Mouse (Mus musculus) left cerebral cortex, postnatal 36 days (tissue): ENCODE data around the gene Imp3. TPM values are rescaled to one million over a fixed set of nuclear protein-coding genes. Genes with fewer than 3 reads are reported as not detected.
"Not testable (repeated sequence)": the region's sequence is repeated elsewhere in the genome, so short reads cannot be mapped to it uniquely, and the experiment has no call there.

Experiments
- DNase-seq, 2 experiments: peaks; one replicate each; pipeline ENCODE4 v3.0.0; 2021 to 2022; ENCODE audit warnings: low spot score in 2 of 2, mixed read lengths in 1 of 2
- intact Hi-C: fragments of 180-260 bp; cut with DNase I; formaldehyde crosslinking; loops from one replicate; pipeline ENCODE4 v1.15.1; 2025
- total RNA-seq, 2 experiments: library from RNA; stranded (reverse); gene quantifications; 2 replicates each; pipeline ENCODE4 v1.2.3; 2021

The Imp3 gene
- 10 to 100 TPM; 50.2 to 50.4 TPM for total RNA-seq

DNA sequence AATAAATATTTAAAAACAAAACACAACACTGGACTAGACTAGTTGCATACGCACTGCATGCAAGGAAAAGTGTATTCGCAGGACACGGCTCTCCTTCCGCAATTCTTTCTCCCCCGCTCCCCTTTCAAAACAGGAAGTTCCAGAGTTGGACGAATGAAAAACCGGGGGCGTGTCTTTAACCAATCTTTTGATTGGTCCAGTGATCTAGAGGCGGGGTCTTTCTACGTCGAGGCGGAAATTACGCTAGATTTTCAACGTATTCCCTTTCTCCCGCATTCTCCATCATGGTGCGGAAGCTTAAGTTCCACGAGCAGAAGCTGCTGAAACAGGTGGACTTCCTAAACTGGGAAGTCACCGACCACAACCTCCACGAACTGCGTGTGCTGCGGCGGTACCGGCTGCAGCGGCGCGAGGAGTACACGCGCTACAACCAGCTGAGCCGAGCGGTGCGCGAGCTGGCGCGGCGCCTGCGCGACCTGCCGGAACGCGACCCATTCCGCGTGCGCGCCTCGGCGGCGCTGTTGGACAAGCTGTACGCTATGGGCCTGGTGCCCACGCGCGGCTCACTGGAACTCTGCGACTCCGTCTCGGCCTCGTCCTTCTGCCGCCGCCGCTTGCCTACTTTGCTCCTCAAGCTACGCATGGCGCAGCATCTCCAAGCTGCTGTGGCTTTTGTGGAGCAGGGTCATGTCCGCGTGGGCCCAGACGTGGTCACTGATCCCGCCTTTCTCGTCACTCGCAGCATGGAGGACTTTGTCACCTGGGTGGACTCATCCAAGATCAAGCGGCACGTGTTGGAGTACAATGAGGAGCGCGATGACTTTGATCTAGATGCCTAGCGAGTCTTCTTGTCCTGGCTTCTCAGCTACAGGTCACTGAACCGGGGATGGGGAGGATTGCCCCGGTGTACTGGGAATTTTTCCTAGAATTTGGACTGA lies at the start of gene Imp3:
Gene Imp3 (plus strand): TSS at position 253 of the 938 bp plus-strand sequence.
- intact Hi-C loops, result no loop called here
- DNase-seq, result peak; percentile 90

GRCm38 (mm10) chr9:56887581-56887980 lies 49.7 kb upstream of the Imp3 start:
- DNase-seq, result no peak
- intact Hi-C loops, result no loop called here

- DNase-seq, result peak; percentile 71 to 78
- intact Hi-C loops, result loop anchor here (2.0 to 10.0 kb wide), 3 partner anchors 47 to 335 kb away; partner anchors contain the start of gene Man2c1
Measured at GRCm38 (mm10) chr9:56889817-56890216, 47.5 kb upstream of the Imp3 start.

DNA sequence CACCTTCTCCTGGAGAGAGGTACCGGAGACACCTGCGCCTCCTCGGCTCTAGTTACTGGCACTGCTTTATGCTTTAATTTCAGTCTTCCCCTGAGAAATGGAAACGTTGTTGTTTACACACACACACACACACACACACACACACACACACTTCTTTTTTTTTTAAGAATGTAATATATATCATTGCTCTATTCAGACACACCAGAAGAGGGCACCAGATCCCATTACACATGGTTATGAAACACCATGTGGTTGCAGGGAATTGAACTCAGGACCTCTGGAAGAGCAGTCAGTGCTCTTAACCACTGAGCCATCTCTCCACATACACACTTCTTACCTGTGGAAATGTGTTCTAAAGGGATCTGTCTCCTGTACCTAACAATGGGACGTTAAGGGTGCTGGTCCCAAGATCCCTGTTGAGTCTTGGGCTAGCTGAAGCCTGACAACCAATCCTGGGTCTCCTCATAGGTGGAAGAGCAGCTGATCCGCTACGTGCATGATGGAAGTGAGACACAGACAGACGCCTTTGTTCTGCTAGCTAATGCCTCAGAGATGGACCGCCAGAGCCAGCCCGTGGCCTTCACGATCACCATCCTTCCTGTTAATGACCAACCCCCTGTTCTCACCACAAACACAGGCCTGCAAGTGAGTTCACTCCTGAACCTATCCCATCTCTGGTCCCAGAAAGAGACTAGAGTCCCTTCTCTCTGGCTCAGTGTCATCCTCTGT lies 46.6 kb upstream of the Imp3 start:
- intact Hi-C loops, result loop anchor here (2.0 to 10.0 kb wide), 2 partner anchors 240 to 334 kb away; partner anchors contain the start of gene Man2c1
- DNase-seq, result no peak

GRCm38 (mm10) chr9:56891517-56892011 lies 45.7 kb upstream of the Imp3 start:
- DNase-seq, result peak; percentile 58 to 70
- intact Hi-C loops, result loop anchor here (2.0 to 10.0 kb wide), 2 partner anchors 239 to 333 kb away; partner anchors contain the start of gene Man2c1

DNA sequence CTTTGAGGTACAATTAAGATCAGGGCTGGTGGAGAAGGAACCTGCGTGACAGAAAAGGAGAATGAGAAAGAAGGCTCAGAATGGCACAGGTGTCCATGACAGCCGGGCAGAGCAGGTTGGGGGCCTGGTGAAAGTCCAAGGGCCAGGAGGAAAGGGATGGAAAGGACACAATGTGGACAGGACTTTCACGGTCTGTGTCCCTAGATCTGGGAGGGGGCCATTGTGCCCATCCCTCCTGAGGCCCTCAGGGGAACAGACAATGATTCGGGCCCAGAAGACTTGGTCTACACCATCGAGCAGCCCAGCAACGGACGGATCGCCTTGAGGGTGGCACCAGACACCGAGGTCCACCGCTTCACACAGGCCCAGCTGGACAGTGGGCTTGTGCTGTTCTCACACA lies 45.2 kb upstream of the Imp3 start:
- intact Hi-C loops, result loop anchor here (10.0 kb wide), 1 partner anchor 333 kb away; no protein-coding TSS in a partner anchor

GRCm38 (mm10) chr9:56893313-56893712 lies 44.0 kb upstream of the Imp3 start:
- DNase-seq, result no peak

More for the DNA sequence above, 45.2 kb upstream of the Imp3 start:
- no peak for DNase-seq

GRCm38 (mm10) chr9:56894006-56894405 lies 43.3 kb upstream of the Imp3 start:
- DNase-seq, result no peak
- intact Hi-C loops, result loop anchor here (10.0 kb wide), 1 partner anchor 331 kb away; no protein-coding TSS in a partner anchor

More at GRCm38 (mm10) chr9:56893313-56893712, 44.0 kb upstream of the Imp3 start:
- intact Hi-C loops, result loop anchor here (10.0 kb wide), 1 partner anchor 331 kb away; no protein-coding TSS in a partner anchor

DNA sequence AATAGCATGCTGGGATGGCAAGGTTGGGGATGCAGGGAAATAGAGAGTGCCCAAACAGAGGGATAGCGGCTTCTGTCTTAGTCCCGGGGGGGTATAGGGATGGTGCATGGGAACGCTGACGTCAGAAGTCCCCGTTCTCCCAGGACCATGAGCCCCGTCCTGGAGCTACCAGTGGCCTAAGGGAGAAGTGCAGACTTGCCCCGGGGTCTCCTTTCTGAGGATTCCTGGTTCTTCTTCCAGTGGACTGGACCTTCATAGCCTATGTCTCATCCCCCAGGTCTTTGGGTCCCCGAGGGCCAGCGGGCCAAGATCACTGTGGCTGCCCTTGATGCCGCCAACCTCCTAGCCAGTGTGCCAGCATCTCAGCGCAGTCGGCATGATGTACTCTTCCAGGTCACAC lies 40.5 kb upstream of the Imp3 start:
- intact Hi-C loops, result loop anchor here (10.0 kb wide), 1 partner anchor 328 kb away; no protein-coding TSS in a partner anchor
- DNase-seq, result no peak

DNA sequence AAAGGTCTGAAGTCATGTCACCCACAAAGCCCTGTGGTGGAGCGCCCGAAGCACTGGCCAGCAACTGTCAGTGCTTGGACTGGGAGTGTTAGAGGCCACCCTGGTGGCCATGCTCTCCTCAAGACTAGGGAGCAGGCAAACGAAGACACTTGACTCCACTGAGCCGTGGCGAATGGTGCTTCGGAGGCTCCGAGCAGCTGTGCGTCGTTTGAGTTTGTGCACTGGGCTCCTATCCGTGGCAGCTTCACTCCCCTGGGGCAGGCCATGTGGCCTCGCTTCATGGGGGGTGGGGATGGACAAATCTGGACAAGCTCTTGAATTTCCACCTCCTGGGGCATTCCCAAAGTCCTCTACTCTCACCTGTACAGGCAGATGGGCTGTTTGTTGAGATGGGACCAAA lies 37.9 kb upstream of the Imp3 start:
- no peak for DNase-seq
- intact Hi-C loops, result loop anchor here (10.0 kb wide), 1 partner anchor 325 kb away; no protein-coding TSS in a partner anchor

DNA sequence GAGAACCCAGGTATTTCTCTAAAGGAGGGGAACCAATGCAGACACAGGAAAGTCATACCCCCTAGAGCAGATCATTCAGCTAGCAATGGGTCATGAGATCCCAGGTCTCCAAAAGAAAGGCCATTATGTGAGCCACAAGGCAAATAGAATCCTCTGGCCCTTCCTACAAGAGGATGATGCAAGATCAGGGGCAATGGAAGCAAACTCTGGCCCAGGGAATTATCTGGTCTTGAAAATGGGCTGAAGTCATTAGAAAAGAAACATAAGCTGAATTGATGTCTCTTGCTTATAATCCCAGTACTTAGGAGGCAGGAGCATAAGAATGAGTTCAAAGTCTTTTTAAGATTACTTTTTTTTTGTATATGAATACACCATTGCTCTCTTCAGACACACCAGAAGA lies 37.2 kb upstream of the Imp3 start:
- intact Hi-C loops, result no loop called here
- no peak for DNase-seq

- DNase-seq, result no peak
- intact Hi-C loops, result no loop called here
Measured at GRCm38 (mm10) chr9:56900571-56900970, 36.7 kb upstream of the Imp3 start.

DNA sequence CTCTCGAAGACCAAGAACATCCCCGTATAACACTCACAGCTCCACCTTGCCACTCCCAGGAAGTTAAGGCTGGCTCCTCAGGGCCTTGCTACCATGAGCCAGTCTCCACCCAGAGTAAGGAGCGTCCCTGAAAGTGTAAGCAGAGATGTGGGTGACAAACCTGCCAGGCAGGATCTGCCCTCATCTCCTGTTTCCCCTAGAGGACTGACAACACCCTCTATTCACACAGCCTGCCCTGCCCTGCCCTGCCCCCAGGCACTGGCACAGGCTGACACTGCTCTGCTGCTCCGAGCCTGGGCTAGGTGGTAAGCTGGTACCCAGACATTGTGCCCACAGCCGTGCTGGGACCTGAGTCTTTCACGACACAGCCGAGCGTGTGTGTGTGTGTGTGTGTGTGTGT lies 36.1 kb upstream of the Imp3 start:
- intact Hi-C loops, result no loop called here
- no peak for DNase-seq

DNA sequence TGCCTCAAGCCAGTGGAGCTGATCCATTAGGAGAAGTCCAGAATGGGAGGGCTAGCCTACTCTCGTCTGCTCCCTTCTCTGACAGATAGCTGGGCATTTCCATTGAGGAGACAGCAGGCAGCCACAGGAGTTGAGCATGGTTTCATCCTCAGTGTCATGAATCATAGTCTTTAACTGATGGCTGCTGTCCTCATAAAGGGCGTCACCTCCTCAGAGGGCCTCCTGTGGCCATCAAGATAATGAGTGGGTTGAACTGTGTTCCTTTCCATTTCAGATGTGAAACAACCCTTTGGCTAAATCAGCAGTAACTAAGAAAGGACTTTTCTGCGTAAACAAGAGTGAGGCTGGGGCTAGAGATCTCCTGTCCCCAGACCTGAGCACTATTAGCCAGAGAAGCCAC lies 33.6 kb upstream of the Imp3 start:
- intact Hi-C loops, result no loop called here
- DNase-seq, result no peak

DNA sequence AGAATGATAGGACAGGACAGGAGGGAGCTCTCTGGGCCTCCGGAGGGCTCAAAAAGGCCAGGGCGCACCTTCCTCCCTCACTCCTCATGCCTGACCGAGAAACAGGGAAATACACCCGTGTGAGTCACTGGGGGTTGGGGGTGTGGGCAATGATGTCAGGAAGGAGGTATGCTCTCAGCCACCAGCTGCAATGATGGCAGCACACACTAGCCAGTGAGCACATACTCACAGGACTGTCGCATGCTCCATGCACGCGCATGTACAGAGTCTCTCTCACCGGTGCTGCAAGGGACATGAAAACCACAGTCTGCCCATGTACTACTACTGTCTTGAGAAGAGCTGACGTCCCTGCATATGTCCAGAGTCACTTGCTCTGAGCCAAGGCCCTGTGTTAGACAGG lies 29.7 kb upstream of the Imp3 start:
- no peak for DNase-seq
- intact Hi-C loops, result no loop called here

DNA sequence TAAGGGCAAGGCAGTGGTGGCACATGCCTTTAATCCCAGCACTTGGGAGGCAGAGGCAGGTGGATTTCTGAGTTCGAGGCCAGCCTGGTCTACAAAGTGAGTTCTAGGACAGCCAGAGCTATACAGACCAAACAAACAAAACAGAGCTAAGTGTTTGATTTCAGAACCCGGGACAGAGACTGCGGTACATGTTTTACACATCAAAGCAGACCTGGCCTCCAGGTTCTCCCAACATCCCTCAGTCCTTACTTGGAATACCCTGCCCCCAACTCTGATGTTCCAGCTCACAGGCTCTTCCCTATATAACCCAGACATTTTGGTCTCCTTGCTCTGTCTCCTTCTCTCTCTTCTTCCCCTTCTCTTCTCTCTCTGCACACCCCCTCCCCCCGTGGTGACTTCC lies 27.3 kb upstream of the Imp3 start:
- intact Hi-C loops, DNase-seq: not testable (repeated sequence)

GRCm38 (mm10) chr9:56911017-56911416 lies 26.3 kb upstream of the Imp3 start:
- DNase-seq, result no peak
- intact Hi-C loops, result no loop called here

DNA sequence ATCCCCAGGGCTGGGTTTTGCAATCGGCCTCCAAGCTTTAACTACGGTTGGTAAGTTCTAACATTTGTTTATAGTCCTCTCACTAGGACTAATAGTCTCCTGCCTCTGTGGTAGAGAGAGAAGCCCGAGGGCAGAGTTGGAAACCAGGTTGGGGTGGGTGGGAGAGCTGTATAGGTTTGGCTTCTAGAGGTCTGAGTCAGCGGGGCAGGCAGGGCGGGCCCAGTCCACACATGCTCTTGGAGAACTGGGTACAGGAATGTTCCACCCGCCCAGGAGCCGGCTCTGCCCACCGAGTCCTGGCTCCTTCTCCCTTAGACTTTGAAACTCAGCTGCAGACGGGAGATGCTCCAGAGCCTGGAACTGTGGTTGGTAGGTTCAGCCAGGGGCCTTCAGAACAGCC lies 23.3 kb upstream of the Imp3 start:
- intact Hi-C loops, result no loop called here
- no peak for DNase-seq

- intact Hi-C loops, result no loop called here
Measured at GRCm38 (mm10) chr9:56915116-56915515, 22.2 kb upstream of the Imp3 start.

More at GRCm38 (mm10) chr9:56915116-56915515, 22.2 kb upstream of the Imp3 start:
- DNase-seq, result no peak
